Mouse (Mus musculus): ENCODE data around the gene Cryga.

DNA sequence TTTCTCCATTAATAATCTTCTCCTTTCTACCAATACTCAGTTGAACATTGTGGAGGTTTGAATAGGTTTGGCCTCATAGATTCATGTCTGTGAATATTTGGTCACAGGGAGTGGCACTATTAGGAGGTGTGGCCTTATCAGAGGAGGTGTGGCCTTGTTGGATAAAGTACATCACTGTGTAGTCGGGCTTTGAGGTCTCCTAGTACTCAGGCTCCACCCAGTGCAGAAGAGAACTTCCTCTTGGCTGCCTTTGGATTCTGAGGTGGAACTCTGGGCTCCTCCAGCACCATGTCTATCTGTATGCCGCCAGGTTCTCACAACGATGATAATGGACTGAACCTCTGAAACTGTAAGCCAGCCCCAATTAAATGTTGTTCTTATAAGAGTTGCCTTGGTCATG lies 6.2 kb downstream of the Cryga start:
- no peak for TF ChIP-seq CTCF (IDR thresholded peaks at IDR 0.05)
- no peak for TF ChIP-seq EP300 (IDR thresholded peaks at IDR 0.05)

All from lung, postnatal 0 days (tissue).